ENCODE assay signal across 10 mouse cellular contexts in genomic region chr8:124758544-124758943, GRCm38 (mm10). TPM values are rescaled to one million over a fixed set of nuclear protein-coding genes. Genes with fewer than 3 reads are reported as not detected.
DNase-seq lines count a peak whose midpoint lies in the region; ATAC-seq and TF ChIP-seq lines count a peak whose summit lies in the region.
"Had no signal": no experiment of that assay in that cellular context is flagged by ENCODE, and none has a peak within 500 bp of the region (broad histone marks: within the 10 kb centered on the region; RNA-seq: fewer than 3 reads in every experiment).

No protein-coding gene starts in this region.

- peak; percentile 77 for DNase-seq in CD4-positive, CD25-positive, alpha-beta regulatory T cell, adult 2 months (ENCODE audit: low read depth, low spot score)
- DNase-seq in left cerebral cortex, postnatal 4 days: peak; percentile 56
- DNase-seq in left cerebral cortex, postnatal 10 days (ENCODE audit: extremely low spot score in 1 of 2, low spot score in 2 of 2): no peak
- DNase-seq in spleen, postnatal 36 days (ENCODE audit: low spot score in 2 of 2): peak; percentile 6 to 24
- no peak for DNase-seq in right cerebral cortex, postnatal 14 days
- DNase-seq in left cerebral cortex, postnatal 36 days (ENCODE audit: low spot score in 2 of 2): no peak

- H3K4me1 ChIP-seq in cortical plate, adult 2 months (ENCODE audit: control insufficient read depth, insufficient read depth, low read length): no peaks in the 10 kb centered on the region
- H3K4me1 ChIP-seq: limb, embryonic 15.5 days had no signal

- H3K4me3 ChIP-seq in cortical plate, adult 2 months (ENCODE audit: insufficient read depth, low read length): no peak overlapping the region
- H3K4me3 ChIP-seq: erythroblast, embryonic 14.5 days; limb, embryonic 15.5 days had no signal

- intact Hi-C loops in left cerebral cortex, postnatal 4 days (cut with DNase I): no loop called here
- intact Hi-C loops in left cerebral cortex, postnatal 10 days (cut with DNase I): no loop called here
- intact Hi-C loops in left cerebral cortex, postnatal 36 days (cut with DNase I): no loop called here

- H3K27ac ChIP-seq in cortical plate, adult 2 months (ENCODE audit: insufficient read depth, low read length): no peak overlapping the region
- H3K27ac ChIP-seq: limb, embryonic 15.5 days had no signal

- 0 out of 2 replicates have a peak, but pooled peaks have one; percentile 24 for TF ChIP-seq CTCF in cortical plate, adult 2 months (IDR thresholded peaks at IDR 0.05; ENCODE audit: extremely low read depth, insufficient read depth, low read length)

- TF ChIP-seq POLR2A in cortical plate, adult 2 months (IDR thresholded peaks at IDR 0.05; ENCODE audit: extremely low read depth, insufficient read depth, low read length): no peak

- no peak for ATAC-seq in CD4-positive, CD25-positive, alpha-beta regulatory T cell, adult 4 months

RNA-seq across cellular contexts. Expression of gene Fam89a, which starts 6.9 kb away (rescaled TPM):
- under 1 TPM; 0.73 to 0.80 TPM for polyA plus RNA-seq in CD4-positive, CD25-positive, alpha-beta regulatory T cell, adult 4 months (2017; shearing (Covaris generic))
- under 1 TPM; 0.28 to 0.44 TPM for total RNA-seq in left cerebral cortex, postnatal 4 days (2021)
- not detected for total RNA-seq in left cerebral cortex, postnatal 10 days (2021)
- 1.1 and 1.7 TPM in 2 replicates for polyA plus RNA-seq in cortical plate, adult 2 months (2012; rRNA removed)
- under 1 TPM; 0.29 to 0.54 TPM for total RNA-seq in left cerebral cortex, postnatal 36 days (2021)
- polyA plus RNA-seq: erythroblast, embryonic 14.5 days had no signal

RNA-seq across cellular contexts. Expression of gene Trim67, which starts 34.3 kb away (rescaled TPM):
- not detected for polyA plus RNA-seq in CD4-positive, CD25-positive, alpha-beta regulatory T cell, adult 4 months (2017; shearing (Covaris generic))
- total RNA-seq in left cerebral cortex, postnatal 4 days (2021): 100 to 1,000 TPM; 251 to 271 TPM
- 10 to 100 TPM; 30.6 to 39.3 TPM for total RNA-seq in left cerebral cortex, postnatal 10 days (2021)
- 1.3 and 1.4 TPM in 2 replicates for polyA plus RNA-seq in cortical plate, adult 2 months (2012; rRNA removed)
- 1 to 10 TPM; 2.0 to 2.4 TPM for total RNA-seq in left cerebral cortex, postnatal 36 days (2021)
- polyA plus RNA-seq: erythroblast, embryonic 14.5 days had no signal

RNA-seq across cellular contexts. Expression of gene Arv1, which starts 36.6 kb away (rescaled TPM):
- 10 to 100 TPM; 13.1 to 18.7 TPM for polyA plus RNA-seq in CD4-positive, CD25-positive, alpha-beta regulatory T cell, adult 4 months (2017; shearing (Covaris generic))
- total RNA-seq in left cerebral cortex, postnatal 4 days (2021): 10 to 100 TPM; 23.3 to 24.7 TPM
- total RNA-seq in left cerebral cortex, postnatal 10 days (2021): 10 to 100 TPM; 14.7 to 18.8 TPM
- polyA plus RNA-seq in cortical plate, adult 2 months (2012; rRNA removed): 18.5 and 21.1 TPM in 2 replicates
- 10 to 100 TPM in 1 of 2 experiments, 1 to 10 TPM in 1; 9.8 to 12.7 TPM for total RNA-seq in left cerebral cortex, postnatal 36 days (2021)

RNA-seq across cellular contexts. Expression of gene Ttc13, which starts 36.8 kb away (rescaled TPM):
- polyA plus RNA-seq in CD4-positive, CD25-positive, alpha-beta regulatory T cell, adult 4 months (2017; shearing (Covaris generic)): 10 to 100 TPM; 32.1 to 32.6 TPM
- total RNA-seq in left cerebral cortex, postnatal 4 days (2021): 10 to 100 TPM; 72.6 to 73.2 TPM
- total RNA-seq in left cerebral cortex, postnatal 10 days (2021): 10 to 100 TPM; 57.8 to 58.7 TPM
- 41.3 and 42.6 TPM in 2 replicates for polyA plus RNA-seq in cortical plate, adult 2 months (2012; rRNA removed)
- 10 to 100 TPM; 35.6 to 49.9 TPM for total RNA-seq in left cerebral cortex, postnatal 36 days (2021)

Comparison
In these comparisons a context has a peak if more than half of its experiments do, and no peak if none do; other contexts are left out.
1. DNase-seq: peak in CD4-positive, CD25-positive, alpha-beta regulatory T cell, adult 2 months (single experiment), left cerebral cortex, postnatal 4 days (single experiment) and spleen, postnatal 36 days (2 of 2); none in left cerebral cortex, postnatal 10 days (0 of 2), right cerebral cortex, postnatal 14 days (single experiment) and left cerebral cortex, postnatal 36 days (0 of 2).
2. RNA of gene Trim67, which starts 34.3 kb away (total RNA-seq): 251 to 271 TPM in left cerebral cortex, postnatal 4 days and 30.6 to 39.3 TPM in left cerebral cortex, postnatal 10 days; 2.0 to 2.4 TPM in left cerebral cortex, postnatal 36 days; every median in the first group is over 4 times any median in the second.